Mouse (Mus musculus) midbrain, embryonic 14.5 days (tissue): ENCODE measurements around the gene Rd3. TPM values are rescaled to one million over a fixed set of nuclear protein-coding genes. Genes with fewer than 3 reads are reported as not detected.

Experiments
- ATAC-seq: fragments of 200-750 bp; cut with Nextera tagmentation; 2 replicates; pipeline ENCODE4 v1.8.0; 2017; ENCODE audit warnings: moderate number of reproducible peaks, moderate library complexity; ENCODE audit not compliant: low FRiP score, low TSS enrichment
- DNase-seq: peaks from one replicate; pipeline ENCODE4 v3.0.0-alpha.2; 2015
- H3K27ac ChIP-seq: fragments of 300-500 bp; sonication (generic); replicated peaks from 2 replicates; pipeline ENCODE4 v1.5.1; 2014; ENCODE audit warnings: mild to moderate bottlenecking, low read depth, low read length, moderate library complexity
- H3K27me3 ChIP-seq: fragments of 300-500 bp; sonication (generic); 2 replicates; pipeline ENCODE4 v1.6.1; 2014; ENCODE audit warnings: low read length, control low read depth, mixed read lengths; ENCODE audit not compliant: control insufficient read depth, insufficient read depth
- H3K36me3 ChIP-seq: fragments of 300-500 bp; sonication (generic); 2 replicates; pipeline ENCODE4 v1.6.1; 2014; ENCODE audit warnings: low read length, control low read depth; ENCODE audit not compliant: control insufficient read depth, insufficient read depth
- H3K4me1 ChIP-seq: fragments of 300-500 bp; sonication (generic); 2 replicates; pipeline ENCODE4 v1.6.1; 2014; ENCODE audit warnings: mild to moderate bottlenecking, antibody characterized with exemption, low read length, control low read depth; ENCODE audit not compliant: control insufficient read depth, insufficient read depth
- H3K4me2 ChIP-seq: fragments of 300-500 bp; sonication (generic); 2 replicates; pipeline ENCODE4 v1.6.1; 2014; ENCODE audit warnings: mild to moderate bottlenecking, low read length, moderate library complexity
- H3K4me3 ChIP-seq: fragments of 300-500 bp; sonication (generic); replicated peaks from 2 replicates; pipeline ENCODE4 v1.5.1; 2014; ENCODE audit warnings: low read depth, low read length
- H3K9ac ChIP-seq: fragments of 300-500 bp; sonication (generic); replicated peaks from 2 replicates; pipeline ENCODE4 v1.6.1; 2014; ENCODE audit warnings: mild to moderate bottlenecking, low read length, moderate library complexity
- H3K9me3 ChIP-seq: fragments of 300-500 bp; sonication (generic); 2 replicates; pipeline ENCODE4 v1.6.1; 2016; ENCODE audit warnings: low read length, control low read depth, mixed read lengths; ENCODE audit not compliant: control insufficient read depth
- WGBS: fragments of 180-500 bp; shearing (Covaris S2); extraction: QIAGEN DNeasy Blood & Tissue Kit; methylation state at CpG from one replicate; pipeline ENCODE4 v1.1.7; 2014; 5-methylcytosine and 5-hydroxymethylcytosine counted together
- microRNA-seq: library from miRNA; unstranded; fragments of <30 nt; microRNA quantifications from one replicate; pipeline ENCODE4, GENCODE M21; 2016
- polyA plus RNA-seq: library from polyadenylated mRNA; unstranded; fragments of >200 nt; fragmentation: Nextera tagmentation; extraction: Ambion mirVana; gene quantifications from 2 replicates; pipeline ENCODE4 v1.2.1, GENCODE M21; 2014

Rd3 gene
- polyA plus RNA-seq, 1 experiment from 2014 or later, result 2.4 TPM

- Histone ChIP-seq H3K9ac (no peak overlapping the region), H3K9me3 (no peaks in the 10 kb centered on the region), H3K4me3 (no peak overlapping the region), H3K27ac (no peak overlapping the region), H3K27me3 (no peaks in the 10 kb centered on the region), H3K4me2 (no peak overlapping the region), H3K36me3 (no peaks in the 10 kb centered on the region), H3K4me1 (no peaks in the 10 kb centered on the region)
- WGBS, result 72% methylated on average over 5 of the region's 5 CpGs
- DNase-seq, result no peak
- ATAC-seq, result no peak
Observed at GRCm38 (mm10) chr1:191994476-191994875, 17.3 kb downstream of the Rd3 start.

DNA sequence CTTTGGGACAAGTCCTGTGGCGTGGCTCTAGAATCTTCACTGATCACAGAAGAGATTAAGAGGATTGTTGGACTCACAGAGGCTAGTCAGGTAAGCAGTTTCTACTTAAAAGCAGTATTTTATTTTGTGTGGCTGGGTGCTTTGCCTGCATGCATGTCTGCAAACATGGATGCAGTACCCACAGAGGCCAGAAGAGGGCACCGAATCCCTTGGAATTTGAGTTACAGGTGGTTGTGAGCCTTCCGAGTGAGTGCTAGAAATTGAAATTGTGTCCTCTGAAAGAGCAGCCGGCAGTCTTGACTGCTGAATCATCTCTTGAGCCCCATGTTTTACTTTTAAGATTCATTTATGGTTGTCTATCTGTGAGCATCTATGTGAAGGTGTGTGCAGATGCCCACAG lies 18.3 kb downstream of the Rd3 start:
- ATAC-seq, result no peak
- H3K9me3 ChIP-seq, result no peaks in the 10 kb centered on the region
- H3K36me3 ChIP-seq, result no peaks in the 10 kb centered on the region
- H3K9ac ChIP-seq, result no peak overlapping the region
- H3K4me1 ChIP-seq, result no peaks in the 10 kb centered on the region
- peak; percentile 45 for DNase-seq
- no peak overlapping the region for H3K27ac ChIP-seq
- H3K4me2 ChIP-seq, result no peak overlapping the region
- no peak overlapping the region for H3K4me3 ChIP-seq
- WGBS, result 54% methylated on average over 4 of the region's 4 CpGs
- no peaks in the 10 kb centered on the region for H3K27me3 ChIP-seq

DNA sequence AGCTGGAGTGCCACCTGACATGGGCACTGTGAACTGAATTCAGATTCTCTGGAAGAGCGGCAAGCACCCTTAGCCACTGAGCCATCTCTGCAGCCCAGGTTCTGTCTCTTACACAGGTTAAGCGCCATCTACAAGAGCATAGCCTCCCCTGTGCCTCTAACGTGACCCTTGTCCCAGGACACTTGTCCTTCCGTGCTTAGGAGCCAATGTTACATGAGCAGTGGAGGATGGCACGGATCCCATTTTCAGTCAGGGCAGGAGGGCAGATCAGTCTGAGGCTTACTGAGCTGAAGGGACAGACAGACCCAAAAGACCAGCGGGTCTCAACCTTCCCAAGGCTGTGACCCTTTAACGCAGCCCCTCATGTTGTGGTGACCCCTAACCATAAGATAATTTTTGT lies 18.7 kb downstream of the Rd3 start:
- 90% methylated on average over 7 of the region's 7 CpGs for WGBS
- no peaks in the 10 kb centered on the region for H3K36me3 ChIP-seq
- DNase-seq (no peak), ATAC-seq (no peak)
- no peaks in the 10 kb centered on the region for H3K27me3 ChIP-seq
- H3K4me3 ChIP-seq, result no peak overlapping the region
- no peak overlapping the region for H3K4me2 ChIP-seq
- H3K27ac ChIP-seq, result no peak overlapping the region
- no peaks in the 10 kb centered on the region for H3K9me3 ChIP-seq
- H3K9ac ChIP-seq, result no peak overlapping the region
- H3K4me1 ChIP-seq, result no peaks in the 10 kb centered on the region

DNA sequence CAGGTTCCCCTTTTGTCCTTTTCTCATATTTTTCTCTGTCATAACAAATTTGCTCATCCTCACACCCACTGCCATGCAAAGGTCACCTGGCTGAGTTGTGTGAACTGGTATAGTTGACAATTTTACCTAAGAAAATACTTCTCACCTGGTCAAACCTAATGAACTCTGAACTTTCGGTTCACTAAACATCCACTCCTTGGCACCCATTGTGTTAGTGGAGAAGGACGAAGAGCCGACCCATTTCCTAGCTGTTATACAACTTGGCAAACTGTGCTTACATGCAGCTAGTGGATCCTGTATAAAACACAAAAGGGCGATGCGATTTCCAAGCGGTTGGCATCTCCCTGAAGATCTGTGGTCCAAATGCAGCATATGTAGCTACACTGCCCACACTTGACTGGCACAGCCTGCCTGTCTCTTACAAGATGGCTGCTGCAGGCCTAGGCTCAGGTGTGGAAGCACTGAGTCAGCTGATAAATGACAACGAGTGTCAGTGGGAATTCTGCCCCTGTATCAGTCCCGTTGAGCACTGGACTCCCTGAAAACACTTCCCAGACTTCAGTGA lies 19.5 kb downstream of the Rd3 start:
- H3K4me2 ChIP-seq, result no peak overlapping the region
- WGBS, result 90% methylated on average over 8 of the region's 8 CpGs
- DNase-seq (no peak), ATAC-seq (no peak)
- no peaks in the 10 kb centered on the region for H3K4me1 ChIP-seq
- no peak overlapping the region for H3K27ac ChIP-seq
- no peaks in the 10 kb centered on the region for H3K36me3 ChIP-seq
- H3K4me3 ChIP-seq, result no peak overlapping the region
- no peaks in the 10 kb centered on the region for H3K27me3 ChIP-seq
- no peak overlapping the region for H3K9ac ChIP-seq
- no peaks in the 10 kb centered on the region for H3K9me3 ChIP-seq

DNA sequence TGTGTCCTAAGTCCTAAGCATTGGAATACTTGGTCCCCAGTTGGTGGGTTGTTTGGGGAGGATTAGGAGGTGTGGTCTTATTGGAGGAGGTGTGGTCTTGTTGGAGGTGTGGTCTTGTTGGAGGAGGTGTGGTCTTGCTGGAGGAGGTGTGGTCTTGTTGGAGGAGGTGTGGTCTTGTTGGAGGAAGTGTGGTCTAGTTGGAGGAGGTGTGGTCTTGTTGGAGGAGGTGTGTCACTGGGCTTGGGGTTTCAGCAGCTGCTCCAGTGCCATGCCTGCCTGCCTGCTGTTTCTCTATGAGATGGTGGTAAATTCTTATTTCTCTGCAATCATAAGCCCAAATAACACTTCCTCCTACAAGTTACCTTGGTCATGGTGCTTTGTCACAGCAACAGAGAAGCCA lies 21.9 kb downstream of the Rd3 start:
- no peaks in the 10 kb centered on the region for H3K4me1 ChIP-seq
- no peaks in the 10 kb centered on the region for H3K9me3 ChIP-seq
- H3K4me2 ChIP-seq, result no peak overlapping the region
- no peak for ATAC-seq
- H3K36me3 ChIP-seq, result no peaks in the 10 kb centered on the region
- no peak overlapping the region for H3K9ac ChIP-seq
- no peaks in the 10 kb centered on the region for H3K27me3 ChIP-seq
- H3K4me3 ChIP-seq, result no peak overlapping the region
- DNase-seq, result no peak
- H3K27ac ChIP-seq, result no peak overlapping the region

Small RNA genes within 50 kb of the gene (microRNA-seq; reads per million reads assigned to microRNA genes)
- not detected for gene Mir3473c

Other genes with a start within 250 kb of the Rd3 start
- 3.3 and 10.5 TPM in 2 replicates for gene Nek2, start 155.9 kb upstream of the Rd3 start, polyA plus RNA-seq
- gene Slc30a1, start 70.6 kb upstream of the Rd3 start, polyA plus RNA-seq, result 2.3 and 2.9 TPM in 2 replicates
- gene Traf5, start 115.2 kb downstream of the Rd3 start, polyA plus RNA-seq, result 0.90 and 2.4 TPM in 2 replicates
- 36.3 and 41.4 TPM in 2 replicates for gene Rcor3, start 160.7 kb downstream of the Rd3 start, polyA plus RNA-seq
- gene Kcnh1, start 213.4 kb downstream of the Rd3 start, polyA plus RNA-seq, result 2.1 and 2.2 TPM in 2 replicates